Mouse (Mus musculus) T-helper 1 cell (primary cell): ENCODE results near the gene Rtel1.

Experiments used
- in situ Hi-C: fragments of 300-600 bp; cut with MboI, MseI; formaldehyde crosslinking; loops from one replicate; pipeline ENCODE4 v1.15.1; 2025; ENCODE audit warnings: high pct_unique_total_duplicates

The Rtel1 gene

DNA sequence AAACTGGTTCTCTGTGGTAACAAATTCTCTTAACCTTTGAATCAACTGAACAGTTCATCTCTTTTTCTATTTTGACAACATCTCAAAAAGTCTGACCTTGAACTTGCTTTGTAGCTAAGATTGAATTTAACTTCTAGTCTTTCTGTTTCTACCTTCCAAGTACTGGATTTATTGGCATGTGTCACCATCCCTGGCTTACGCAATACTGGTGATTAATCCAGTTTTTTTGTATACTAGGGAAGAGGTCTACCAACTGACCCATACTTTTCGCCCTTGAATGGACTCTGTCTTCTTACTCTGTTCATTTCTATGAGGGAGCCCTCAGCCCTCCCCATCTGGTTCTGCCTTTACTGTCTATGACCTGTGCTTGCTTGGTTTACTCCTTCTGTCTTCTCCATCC is 6.6 kb downstream of the Rtel1 start:
- in situ Hi-C loops, result no loop called here

DNA sequence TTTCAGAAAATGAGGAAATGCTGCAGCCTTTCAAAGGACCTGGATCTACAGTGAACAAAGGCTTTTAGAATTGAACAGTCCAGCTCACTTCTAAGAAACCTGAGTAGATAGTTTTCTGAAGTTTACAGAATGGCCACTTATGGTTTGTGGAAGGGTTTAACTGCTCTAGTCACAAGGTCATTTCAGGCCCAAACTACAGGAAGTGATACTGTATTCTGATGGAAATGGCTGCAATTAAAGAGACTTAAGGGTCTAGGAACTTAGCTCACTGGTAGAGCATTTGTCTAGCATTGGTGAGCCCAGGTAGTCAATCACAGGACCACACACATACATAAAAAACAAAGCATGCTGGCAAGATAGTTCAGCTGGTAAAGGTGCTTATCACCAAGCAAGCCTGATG is 13.0 kb downstream of the Rtel1 start:
- in situ Hi-C loops, result no loop called here

- in situ Hi-C loops, result no loop called here
These were observed 14.5 kb downstream of the Rtel1 start for GRCm38 (mm10) chr2:181334023-181334422.

DNA sequence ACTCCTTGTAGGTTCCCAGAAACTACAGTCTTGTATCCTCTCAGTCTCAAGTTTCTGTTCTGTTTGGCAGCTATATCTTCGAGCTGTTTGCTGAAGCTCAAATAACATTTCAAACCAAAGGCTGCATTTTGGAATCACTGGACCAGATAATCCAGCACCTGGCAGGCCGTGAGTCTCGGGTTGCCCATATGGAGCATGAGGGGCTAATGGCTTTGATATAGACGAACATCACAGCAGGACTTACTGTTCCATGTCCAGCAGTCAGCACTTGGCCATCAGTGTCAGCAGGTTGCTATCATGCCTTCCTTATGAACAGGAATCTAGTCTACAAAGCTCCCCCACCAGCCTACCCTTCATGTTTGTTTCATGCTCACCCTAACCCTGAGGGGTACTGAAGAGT is 20.9 kb downstream of the Rtel1 start:
- in situ Hi-C loops, result loop anchor here (10.0 kb wide), 1 partner anchor 856 kb away; no protein-coding TSS in a partner anchor

DNA sequence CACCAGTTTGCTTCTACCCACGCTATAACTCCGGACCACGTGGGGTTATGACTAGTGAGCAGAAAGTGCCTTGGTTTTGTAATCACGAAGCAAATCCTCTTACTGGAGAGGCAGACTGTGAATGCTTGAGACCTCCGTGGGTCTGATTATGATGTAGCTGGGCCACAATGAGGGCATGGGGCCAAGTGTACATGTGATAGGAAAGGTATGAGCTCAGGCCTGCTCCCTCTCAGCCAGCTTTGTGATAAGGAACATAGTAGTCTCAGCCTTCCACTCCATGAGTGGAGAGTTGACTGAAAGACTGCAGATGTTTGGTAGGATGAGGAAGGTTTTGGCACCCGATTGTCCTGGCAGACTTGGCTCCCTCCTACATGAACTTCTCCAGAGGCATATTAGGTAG is 23.2 kb downstream of the Rtel1 start:
- in situ Hi-C loops, result loop anchor here (10.0 kb wide), 1 partner anchor 858 kb away; no protein-coding TSS in a partner anchor

GRCm38 (mm10) chr2:181356780-181357179 is 37.2 kb downstream of the Rtel1 start:
- in situ Hi-C loops, result no loop called here

GRCm38 (mm10) chr2:181363946-181364345 is 44.4 kb downstream of the Rtel1 start:
- in situ Hi-C loops, result no loop called here

DNA sequence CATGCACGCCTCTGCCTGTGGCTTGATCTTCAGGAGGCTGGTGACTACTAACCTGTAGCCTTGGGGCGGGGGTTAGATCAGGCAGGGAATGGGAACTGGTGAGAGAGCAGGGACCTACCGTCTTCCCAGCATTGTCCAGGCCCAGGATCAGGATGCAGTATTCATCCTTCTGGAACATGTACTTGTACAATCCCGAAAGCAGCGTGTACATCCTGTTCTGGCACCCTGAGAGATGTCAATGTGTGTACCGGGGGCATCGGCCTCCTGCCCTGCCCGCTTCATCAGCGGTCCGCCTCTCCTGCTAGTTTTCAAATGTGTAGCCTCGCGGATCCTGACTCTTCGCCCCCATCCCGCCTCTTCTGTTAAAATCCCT is 44.9 kb downstream of the Rtel1 start:
- in situ Hi-C loops, result no loop called here

GRCm38 (mm10) chr2:181364860-181365596 is 45.5 kb downstream of the Rtel1 start, which contains the start of the genes Zgpat and Arfrp1:
Zgpat (plus strand) TSS chr2:181364928.
Arfrp1 (minus strand) TSS chr2:181365404.
- in situ Hi-C loops, result no loop called here

DNA sequence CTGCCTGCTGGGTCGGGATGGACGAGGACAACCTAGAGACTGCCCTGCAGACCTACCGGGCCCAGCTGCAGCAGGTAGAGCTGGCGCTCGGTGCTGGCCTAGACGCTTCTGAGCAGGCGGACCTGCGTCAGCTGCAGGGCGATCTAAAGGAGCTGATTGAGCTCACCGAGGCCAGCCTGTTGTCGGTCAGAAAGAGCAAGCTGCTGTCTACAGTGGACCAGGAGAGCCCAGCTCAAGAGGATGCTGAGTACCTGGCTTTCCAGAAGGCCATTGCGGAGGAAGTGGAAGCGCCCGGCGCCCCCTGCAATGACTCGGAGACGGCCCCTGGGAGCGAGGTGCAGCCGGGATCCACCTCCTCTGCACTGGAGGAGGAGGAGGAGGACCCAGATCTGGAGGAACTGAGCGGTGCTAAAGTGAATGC is 46.1 kb downstream of the Rtel1 start:
- in situ Hi-C loops, result no loop called here

- in situ Hi-C loops, result no loop called here
These were observed 50.5 kb downstream of the Rtel1 start for GRCm38 (mm10) chr2:181370001-181370400.

GRCm38 (mm10) chr2:181375787-181376186 is 56.2 kb downstream of the Rtel1 start:
- in situ Hi-C loops, result loop anchor here (25.0 kb wide), 1 partner anchor 212 kb away; the partner anchor contains the start of genes Prpf6, Samd10, Uckl1 and Zfp512b

DNA sequence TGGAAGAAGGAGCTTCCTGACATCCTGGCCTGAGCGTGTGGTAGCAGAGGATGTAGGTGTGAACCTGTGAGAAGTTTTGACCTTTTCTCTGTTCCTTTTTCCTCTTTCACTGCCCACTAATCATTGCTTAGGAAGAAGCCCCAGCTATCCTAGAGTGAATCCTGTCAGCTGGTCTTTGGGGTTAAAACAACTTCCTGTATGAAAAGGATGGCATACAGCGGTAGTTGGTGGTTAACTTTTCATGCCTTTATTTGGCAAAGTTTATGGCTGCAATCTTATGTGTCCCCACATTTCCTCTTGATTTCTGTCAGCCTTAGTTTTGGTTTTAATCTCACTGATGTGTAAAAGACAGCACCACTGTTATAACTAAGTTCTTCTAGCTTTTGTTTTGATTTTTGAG is 57.7 kb downstream of the Rtel1 start:
- in situ Hi-C loops, result loop anchor here (25.0 kb wide), 1 partner anchor 210 kb away; the partner anchor contains the start of genes Prpf6, Samd10, Uckl1 and Zfp512b

DNA sequence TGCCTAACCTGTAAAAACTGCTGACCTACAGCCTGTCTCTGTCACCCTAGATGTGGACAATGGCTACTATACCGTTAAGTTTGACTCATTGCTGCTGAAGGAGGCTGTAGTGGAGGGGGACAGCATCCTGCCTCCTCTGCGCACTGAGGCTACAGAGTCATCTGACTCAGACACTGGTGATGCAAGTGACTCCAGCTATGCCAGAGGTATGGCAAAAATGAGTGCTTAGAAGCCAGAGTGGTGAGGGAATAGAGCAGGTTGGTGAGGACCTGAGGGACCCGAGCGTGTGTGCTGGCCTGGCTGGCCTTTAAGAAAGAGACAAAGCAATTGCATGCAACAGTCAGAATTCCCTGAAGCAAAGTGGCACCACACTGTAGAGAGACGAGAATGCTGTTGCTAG is 59.2 kb downstream of the Rtel1 start:
- in situ Hi-C loops, result loop anchor here (25.0 kb wide), 1 partner anchor 209 kb away; the partner anchor contains the start of genes Prpf6, Samd10, Uckl1 and Zfp512b

- in situ Hi-C loops, result loop anchor here (25.0 kb wide), 1 partner anchor 208 kb away; the partner anchor contains the start of genes Prpf6, Samd10, Uckl1 and Zfp512b
These were observed 60.2 kb downstream of the Rtel1 start, which contains the start of gene Lime1 for GRCm38 (mm10) chr2:181379778-181380177. Lime1 (plus strand) TSS chr2:181380078.

GRCm38 (mm10) chr2:181380251-181380650 is 60.7 kb downstream of the Rtel1 start:
- in situ Hi-C loops, result loop anchor here (25.0 kb wide), 1 partner anchor 207 kb away; the partner anchor contains the start of genes Prpf6, Samd10, Uckl1 and Zfp512b

DNA sequence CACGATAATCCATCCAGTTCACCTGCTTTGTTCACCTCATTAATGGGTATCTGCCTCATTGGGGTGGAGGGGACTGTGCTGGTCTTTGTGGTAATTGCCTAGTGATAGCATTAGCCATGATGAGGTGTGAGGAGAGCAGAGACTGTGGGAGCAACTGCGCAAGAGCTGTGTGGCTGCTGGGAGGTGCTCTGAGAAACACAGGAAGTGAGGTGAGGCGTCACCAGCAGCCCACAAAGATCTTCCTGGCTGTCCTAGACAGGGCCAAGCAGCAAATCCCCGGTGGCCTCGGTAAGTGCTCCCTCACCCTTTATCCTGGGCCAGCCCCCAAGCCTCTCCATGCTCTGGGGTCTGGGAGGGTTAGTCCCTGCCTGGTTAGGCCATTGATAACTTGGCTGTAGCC is 61.6 kb downstream of the Rtel1 start:
- in situ Hi-C loops, result loop anchor here (25.0 kb wide), 1 partner anchor 206 kb away; the partner anchor contains the start of genes Prpf6, Samd10, Uckl1 and Zfp512b

GRCm38 (mm10) chr2:181381631-181382306 is 62.2 kb downstream of the Rtel1 start:
- in situ Hi-C loops, result loop anchor here (25.0 kb wide), 1 partner anchor 206 kb away; the partner anchor contains the start of genes Prpf6, Samd10, Uckl1 and Zfp512b

GRCm38 (mm10) chr2:181384463-181384862 is 64.9 kb downstream of the Rtel1 start:
- in situ Hi-C loops, result loop anchor here (25.0 kb wide), 1 partner anchor 203 kb away; the partner anchor contains the start of genes Prpf6, Samd10, Uckl1 and Zfp512b

GRCm38 (mm10) chr2:181384919-181385391 is 65.4 kb downstream of the Rtel1 start:
- in situ Hi-C loops, result loop anchor here (25.0 kb wide), 1 partner anchor 202 kb away; the partner anchor contains the start of genes Prpf6, Samd10, Uckl1 and Zfp512b

DNA sequence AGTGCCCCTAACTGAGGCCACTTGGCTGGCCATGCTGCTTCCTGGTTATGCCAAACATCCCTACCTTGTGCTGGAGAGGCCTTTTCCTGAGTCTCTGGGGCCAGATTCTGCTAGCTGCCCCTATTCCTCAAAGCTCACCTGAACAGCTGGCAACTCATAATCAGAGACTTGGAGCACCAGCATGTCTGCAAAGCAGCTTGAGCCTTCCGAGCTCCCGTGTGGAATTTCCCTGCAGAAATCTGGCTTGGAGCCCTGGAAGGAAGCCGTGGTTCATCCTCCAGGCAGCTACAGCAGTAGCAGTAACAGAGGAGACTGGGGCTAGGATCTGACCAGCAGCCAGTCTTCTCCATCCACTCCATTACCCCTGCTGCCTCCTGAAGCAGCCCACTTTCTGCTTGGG is 66.3 kb downstream of the Rtel1 start:
- in situ Hi-C loops, result loop anchor here (25.0 kb wide), 1 partner anchor 201 kb away; the partner anchor contains the start of genes Prpf6, Samd10, Uckl1 and Zfp512b
